Mouse (Mus musculus) CH12.LX (cell line): ENCODE results near the gene Pigm. TPM values are rescaled to one million over a fixed set of nuclear protein-coding genes. Genes with fewer than 3 reads are reported as not detected.

ENCODE experiments used
- DNase-seq: peaks from one replicate; pipeline ENCODE4 v3.0.0-alpha.2; 2013; ENCODE audit errors: extremely low read depth
- H3K27ac ChIP-seq: 2 replicates; pipeline ENCODE4 v1.5.1; 2012; ENCODE audit warnings: low read depth, mild to moderate bottlenecking, control low read depth, moderate library complexity; ENCODE audit not compliant: insufficient read depth
- H3K27me3 ChIP-seq: replicated peaks from 2 replicates; pipeline ENCODE3; 2012; ENCODE audit warnings: inconsistent platforms
- H3K36me3 ChIP-seq, 2 experiments: replicated peaks in 1 of 2; 2 replicates each; pipeline versions ENCODE3 to v1.6.1; 2012; ENCODE audit warnings: inconsistent platforms in 1 of 2, low read length in 1 of 2, mild to moderate bottlenecking in 1 of 2, mixed read lengths in 1 of 2, moderate library complexity in 1 of 2; ENCODE audit not compliant: control insufficient read depth in 1 of 2, insufficient read depth in 1 of 2
- H3K4me1 ChIP-seq, 2 experiments: 2 replicates each; pipeline ENCODE4 v1.6.1; 2012; ENCODE audit warnings: inconsistent platforms in 1 of 2, moderate library complexity in 1 of 2; ENCODE audit not compliant: insufficient read depth in 2 of 2, control insufficient read depth in 1 of 2
- H3K4me2 ChIP-seq: 2 replicates; pipeline ENCODE4 v1.6.1; 2012; ENCODE audit warnings: low read depth, mild to moderate bottlenecking, control low read depth; ENCODE audit not compliant: poor library complexity, insufficient read depth, severe bottlenecking
- H3K4me3 ChIP-seq, 3 experiments: fragments of 150-350 bp in 1 of 3; sonication (generic) in 1 of 3; replicated peaks in 1 of 3; 2 replicates each; pipeline versions ENCODE3 to v1.5.1; 2011 to 2012; ENCODE audit warnings: low read depth in 2 of 3, low read length in 2 of 3, mild to moderate bottlenecking in 2 of 3, moderate library complexity in 2 of 3, control low read depth in 1 of 3, improper control_type of control experiment in 1 of 3, inconsistent platforms in 1 of 3, mixed read lengths in 1 of 3; ENCODE audit not compliant: poor library complexity in 1 of 3
- H3K79me2 ChIP-seq: replicated peaks from 2 replicates; pipeline ENCODE4 v1.6.1; 2012; ENCODE audit warnings: mild to moderate bottlenecking, moderate library complexity; ENCODE audit not compliant: control insufficient read depth, poor library complexity, insufficient read depth, severe bottlenecking; ENCODE audit errors: extremely low read depth
- H3K9ac ChIP-seq: 2 replicates; pipeline ENCODE4 v1.6.1; 2012; ENCODE audit warnings: low read depth, mild to moderate bottlenecking, control low read depth, moderate library complexity; ENCODE audit not compliant: insufficient read depth
- H3K9me3 ChIP-seq: replicated peaks from 2 replicates; pipeline ENCODE3; 2012; ENCODE audit warnings: low read length, inconsistent platforms, mixed read lengths
- CTCF ChIP-seq, 2 experiments: IDR thresholded peaks in 1 of 2; conservative IDR thresholded peaks in 1 of 2; 2 replicates each; pipeline ENCODE4 v1.5.1; 2011 to 2012; ENCODE audit warnings: low read depth in 2 of 2, low read length in 2 of 2, improper control_type of control experiment in 1 of 2, inconsistent platforms in 1 of 2, mild to moderate bottlenecking in 1 of 2, moderate library complexity in 1 of 2
- E2F4 ChIP-seq: IDR thresholded peaks from 2 replicates; pipeline ENCODE4 v1.6.1; 2011; ENCODE audit warnings: low read depth, low read length, improper control_type of control experiment; ENCODE audit not compliant: insufficient replicate concordance
- HCFC1 ChIP-seq: IDR thresholded peaks from 2 replicates; pipeline ENCODE4 v1.6.1; 2012; ENCODE audit warnings: low read depth, mild to moderate bottlenecking, inconsistent platforms, low read length, improper control_type of control experiment
- IRF4 ChIP-seq: IDR thresholded peaks from 2 replicates; pipeline ENCODE4 v1.6.1; 2014; ENCODE audit warnings: low read depth, mild to moderate bottlenecking, inconsistent platforms, low read length, improper control_type of control experiment
- MAZ ChIP-seq: IDR thresholded peaks from 2 replicates; pipeline ENCODE4 v1.6.1; 2012; ENCODE audit warnings: low read depth, mild to moderate bottlenecking, inconsistent platforms, low read length, improper control_type of control experiment, moderate library complexity
- NELFE ChIP-seq: IDR thresholded peaks from 2 replicates; pipeline ENCODE4 v1.6.1; 2011; ENCODE audit warnings: low read depth, low read length, improper control_type of control experiment
- NRF1 ChIP-seq: IDR thresholded peaks from 2 replicates; pipeline ENCODE4 v1.6.1; 2014; ENCODE audit warnings: low read depth, mild to moderate bottlenecking, inconsistent platforms, low read length, improper control_type of control experiment, moderate library complexity
- POLR2A ChIP-seq: IDR thresholded peaks from 2 replicates; pipeline ENCODE4 v1.6.1; 2011; ENCODE audit warnings: low read depth, mild to moderate bottlenecking, improper control_type of control experiment, low read length
- RAD21 ChIP-seq: IDR thresholded peaks from 2 replicates; pipeline ENCODE4 v1.6.1; 2011; ENCODE audit warnings: low read depth, mild to moderate bottlenecking, low read length, improper control_type of control experiment, moderate library complexity
- RCOR1 ChIP-seq: conservative IDR thresholded peaks from 2 replicates; pipeline ENCODE4 v1.6.1; 2012; ENCODE audit warnings: low read depth, mild to moderate bottlenecking, inconsistent platforms, low read length, improper control_type of control experiment
- SIN3A ChIP-seq: IDR thresholded peaks from 2 replicates; pipeline ENCODE4 v1.6.1; 2012; ENCODE audit warnings: low read length, improper control_type of control experiment, inconsistent platforms
- SMC3 ChIP-seq: IDR thresholded peaks from 2 replicates; pipeline ENCODE4 v1.6.1; 2011; ENCODE audit warnings: low read depth, low read length, improper control_type of control experiment
- ZC3H11A ChIP-seq: IDR thresholded peaks from 2 replicates; pipeline ENCODE4 v1.6.1; 2012; ENCODE audit warnings: low read depth, mild to moderate bottlenecking, inconsistent platforms, low read length, improper control_type of control experiment
- ZKSCAN1 ChIP-seq: IDR thresholded peaks from 2 replicates; pipeline ENCODE4 v1.6.1; 2012; ENCODE audit warnings: low read depth, inconsistent platforms, low read length, improper control_type of control experiment, borderline replicate concordance
- dilution Hi-C: fragments of 300-500 bp; cut with MboI; formaldehyde crosslinking; loops from 2 replicates; pipeline ENCODE4 v1.14.3; 2020; ENCODE audit warnings: low sequenced_read_pairs; ENCODE audit not compliant: extremely low pct_unique_long_range_greater_than_20kb, extremely low pct_ligation_motif_present
- in situ Hi-C: fragments of 300-500 bp; cut with MboI; formaldehyde crosslinking; loops from 3 replicates; pipeline ENCODE4 v1.14.3; 2019; ENCODE audit warnings: low sequenced_read_pairs, low pct_ligation_motif_present, low pct_unique_long_range_greater_than_20kb, mixed read lengths
- polyA plus RNA-seq: library from polyadenylated mRNA; unstranded; fragments of >175 nt; gene quantifications from 2 replicates; pipeline ENCODE4 v1.2.1, GENCODE M21; 2012; ENCODE audit warnings: low read depth; ENCODE audit not compliant: insufficient read length
- total RNA-seq, 2 experiments: library from RNA; depleted of rRNA; stranded (reverse); fragments of 300-350 nt in 1 of 2; fragments of >200 nt in 1 of 2; gene quantifications; 2 replicates each; pipeline ENCODE4 v1.2.3; 2012 to 2014

Pigm gene
- total and polyA plus RNA-seq, 3 experiments = 8.6 to 13.8 (median 10.7) TPM

DNA sequence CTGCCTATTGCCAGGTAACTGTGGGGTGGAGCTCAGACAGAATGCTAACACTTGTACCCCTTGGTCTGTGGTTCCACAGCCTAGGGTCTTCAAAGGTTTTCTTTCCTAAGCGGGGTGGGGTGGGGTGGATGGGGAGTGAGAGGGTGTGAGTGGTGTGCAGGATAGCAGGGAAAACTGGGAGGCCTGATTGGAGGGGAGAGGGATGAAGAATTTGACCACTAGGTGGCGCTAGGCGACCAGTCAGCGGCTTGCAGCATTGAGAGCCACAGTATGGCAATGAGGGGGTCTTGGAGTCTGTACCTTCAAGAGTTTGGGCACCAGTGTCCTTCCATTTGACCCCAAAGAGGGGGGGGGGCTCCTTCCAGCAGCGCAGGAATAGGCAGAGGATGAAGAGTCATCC, 35.9 kb downstream of the Pigm start:
- Histone ChIP-seq H3K4me2 (no peak overlapping the region), H3K9ac (no peak overlapping the region), H3K9me3 (no peaks in the 10 kb centered on the region), H3K4me3 (no peak overlapping the region), H3K4me1 (peaks cover 0 to 21% of the 10 kb centered on the region in 2 experiments; a peak in 2 of 4 replicates), H3K36me3 (no peaks in the 10 kb centered on the region), H3K27ac (no peak overlapping the region), H3K27me3 (no peaks in the 10 kb centered on the region), H3K79me2 (no peaks in the 10 kb centered on the region)
- peak; percentile 39; the same call in 1 of the 2 replicates for TF ChIP-seq SIN3A
- no peak for TF ChIP-seq RCOR1
- peak; percentile 49; the same call in 1 of the 2 replicates for TF ChIP-seq MAZ
- TF ChIP-seq ZC3H11A = peak; percentile 78
- 0 out of 2 replicates have a peak, but pooled peaks have one; percentile 24 for TF ChIP-seq NELFE
- TF ChIP-seq IRF4 = 0 out of 2 replicates have a peak, but pooled peaks have one; percentile 32
- TF ChIP-seq POLR2A = no peak
- peak; percentile 79 to 89 for TF ChIP-seq CTCF (conservative IDR thresholded peaks at IDR 0.05 in 1 of 2, IDR thresholded peaks at IDR 0.05 in 1 of 2; ENCODE audit: low read depth in 2 of 2, low read length in 2 of 2)
- TF ChIP-seq E2F4 = no peak
- peak; percentile 91 for TF ChIP-seq RAD21
- TF ChIP-seq SMC3 = peak; percentile 94
- TF ChIP-seq NRF1 = no peak
- TF ChIP-seq ZKSCAN1 = no peak
- in situ Hi-C loops (loop anchor here (25.0 kb wide), 2 partner anchors 200 to 975 kb away; partner anchors contain the start of gene Fcrl6), dilution Hi-C loops (no loop called here)
- peak; percentile 63 for DNase-seq

DNA sequence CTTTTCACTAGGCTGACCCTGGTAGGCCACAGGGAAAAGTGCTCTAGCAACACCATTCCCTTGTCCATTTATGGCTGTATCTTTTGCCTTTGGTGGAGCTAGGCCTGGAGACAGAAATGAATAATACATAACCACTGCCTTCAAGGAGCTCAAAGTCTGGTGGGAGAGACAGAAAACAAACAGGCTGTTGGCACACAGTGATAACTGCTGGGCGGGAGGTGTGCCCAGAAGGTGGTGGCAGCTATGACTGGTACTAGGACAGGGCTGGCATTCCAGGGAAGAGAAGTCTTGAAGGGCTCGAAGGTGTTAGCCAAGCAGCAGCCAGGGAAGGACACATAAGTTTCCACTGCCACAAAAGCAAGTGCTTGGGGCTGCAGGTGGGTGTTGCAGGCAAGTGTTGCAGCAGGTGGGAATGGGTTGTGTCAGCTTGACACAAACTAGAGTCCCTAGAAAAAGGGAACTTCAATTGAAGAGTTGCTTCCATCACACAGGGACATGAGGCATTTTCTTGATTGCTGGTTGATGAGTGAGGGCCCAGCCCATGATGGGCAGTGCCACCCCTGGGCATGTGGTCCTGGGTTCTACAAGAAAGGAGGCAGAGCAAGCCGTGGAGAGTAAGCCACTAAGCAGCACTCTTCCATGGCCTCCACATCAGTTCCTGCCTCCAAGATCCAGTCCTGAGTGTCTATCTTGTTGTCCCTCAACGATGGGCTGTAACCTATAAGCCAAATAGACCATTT, 37.3 kb downstream of the Pigm start:
- H3K79me2 ChIP-seq = no peaks in the 10 kb centered on the region
- no peaks in the 10 kb centered on the region for H3K27me3 ChIP-seq
- H3K9ac ChIP-seq = no peak overlapping the region
- H3K36me3 ChIP-seq = no peaks in the 10 kb centered on the region
- TF ChIP-seq HCFC1 = no peak
- TF ChIP-seq NELFE = no peak
- TF ChIP-seq, all 38 proteins: peak for 0
- Histone ChIP-seq H3K4me2 (no peak overlapping the region), H3K27ac (no peak overlapping the region), H3K4me1 (peaks cover 2 to 31% of the 10 kb centered on the region in 2 experiments; a peak in 2 of 4 replicates), H3K9me3 (no peaks in the 10 kb centered on the region), H3K4me3 (no peak overlapping the region)
- no peak for DNase-seq
- in situ Hi-C loops (loop anchor here (25.0 kb wide), 2 partner anchors 199 to 974 kb away; partner anchors contain the start of gene Fcrl6), dilution Hi-C loops (no loop called here)
